16 mouse cellular contexts compared by ENCODE assay signal in the genomic region with DNA sequence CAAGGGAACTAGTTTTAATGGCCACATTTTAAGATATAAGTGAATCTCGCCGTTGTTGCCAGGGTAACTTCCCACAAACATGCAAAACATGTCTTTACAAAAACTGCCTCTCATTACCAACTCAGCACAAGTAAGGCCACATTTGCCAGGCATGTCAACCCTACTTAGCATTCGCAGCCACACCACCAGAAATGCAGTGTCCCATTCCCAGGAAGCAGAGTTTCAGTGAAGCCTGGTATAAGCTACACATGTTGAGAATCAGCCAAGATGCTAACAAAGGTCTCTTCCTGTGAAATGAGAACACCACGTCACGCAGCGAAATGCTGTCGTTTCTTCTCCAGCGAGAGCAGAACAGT. TPM values are rescaled to one million over a fixed set of nuclear protein-coding genes. Genes with fewer than 3 reads are reported as not detected.
DNase-seq lines count a peak whose midpoint lies in the region; ATAC-seq and TF ChIP-seq lines count a peak whose summit lies in the region.
"Had no signal": no experiment of that assay in that cellular context is flagged by ENCODE, and none has a peak within 500 bp of the region (broad histone marks: within the 10 kb centered on the region; RNA-seq: fewer than 3 reads in every experiment).

No protein-coding gene starts in this region.

- peak; percentile 70 for ATAC-seq in midbrain, embryonic 13.5 days
- no peak for ATAC-seq in midbrain, embryonic 11.5 days (ENCODE audit: low FRiP score)
- peak; percentile 83 for ATAC-seq in forebrain, embryonic 16.5 days
- 0 out of 2 replicates have a peak, but pooled peaks have one; percentile 62 for ATAC-seq in hindbrain, postnatal 0 days
- ATAC-seq in cerebellum, adult (ENCODE audit: insufficient number of reproducible peaks, low FRiP score, low TSS enrichment) = no peak

- 70% methylated on average over 8 of the region's 8 CpGs for WGBS in midbrain, embryonic 13.5 days
- WGBS in midbrain, embryonic 11.5 days = 94% methylated on average over 8 of the region's 8 CpGs
- 15% methylated on average over 8 of the region's 8 CpGs for WGBS in forebrain, embryonic 16.5 days
- WGBS in hindbrain, postnatal 0 days = 30% methylated on average over 8 of the region's 8 CpGs

- no peak overlapping the region for H3K9ac ChIP-seq in midbrain, embryonic 13.5 days (replicated peaks)
- H3K9ac ChIP-seq in midbrain, embryonic 11.5 days (ENCODE audit: low read length) = no peak overlapping the region
- H3K9ac ChIP-seq in forebrain, embryonic 16.5 days (replicated peaks; ENCODE audit: low read depth, low read length) = no peak overlapping the region
- H3K9ac ChIP-seq in hindbrain, postnatal 0 days (replicated peaks; ENCODE audit: low read length) = 0 out of 2 replicates have a peak overlapping the region, but pooled peaks have one; percentile 3
- H3K9ac ChIP-seq: limb, embryonic 15.5 days had no signal

- TF ChIP-seq CTCF in hindbrain, postnatal 0 days (IDR thresholded peaks at IDR 0.05; ENCODE audit: low read depth) = no peak

- DNase-seq in midbrain, embryonic 11.5 days (ENCODE audit: low spot score, missing footprints) = no peak
- peak; percentile 65 for DNase-seq in hindbrain, postnatal 0 days (ENCODE audit: low spot score)
- no peak for DNase-seq in cerebellum, postnatal 36 days
- DNase-seq in left cerebral cortex, adult 18-20 months (ENCODE audit: low spot score in 2 of 2) = no peak
- DNase-seq: adrenal gland, postnatal 10 days; cerebellum, adult 9-10 months; kidney, adult 18-20 months; kidney, postnatal 36 days; lung, postnatal 14 days; right cerebral cortex, postnatal 14 days had no signal

- no peaks in the 10 kb centered on the region for H3K9me3 ChIP-seq in midbrain, embryonic 13.5 days
- no peaks in the 10 kb centered on the region for H3K9me3 ChIP-seq in midbrain, embryonic 11.5 days (ENCODE audit: control insufficient read depth, low read length)
- no peaks in the 10 kb centered on the region for H3K9me3 ChIP-seq in forebrain, embryonic 16.5 days (ENCODE audit: control insufficient read depth, low read length)
- H3K9me3 ChIP-seq in hindbrain, postnatal 0 days (ENCODE audit: low read length) = no peaks in the 10 kb centered on the region
- H3K9me3 ChIP-seq: heart, embryonic 13.5 days; limb, embryonic 15.5 days had no signal

- peaks cover 22% of the 10 kb centered on the region for H3K36me3 ChIP-seq in midbrain, embryonic 13.5 days
- peaks cover 10% of the 10 kb centered on the region for H3K36me3 ChIP-seq in midbrain, embryonic 11.5 days (ENCODE audit: control insufficient read depth, insufficient read depth, low read length)
- no peaks in the 10 kb centered on the region for H3K36me3 ChIP-seq in forebrain, embryonic 16.5 days (ENCODE audit: control insufficient read depth, insufficient read depth)
- peaks cover 3% of the 10 kb centered on the region; the same call in 1 of the 2 replicates for H3K36me3 ChIP-seq in hindbrain, postnatal 0 days (ENCODE audit: insufficient read depth, low read length)

- peaks cover 37% of the 10 kb centered on the region for H3K4me1 ChIP-seq in midbrain, embryonic 13.5 days (replicated peaks)
- peaks cover 2% of the 10 kb centered on the region; the same call in 1 of the 2 replicates for H3K4me1 ChIP-seq in midbrain, embryonic 11.5 days (ENCODE audit: control insufficient read depth, insufficient read depth, low read length)
- peaks cover 30% of the 10 kb centered on the region for H3K4me1 ChIP-seq in forebrain, embryonic 16.5 days (replicated peaks; ENCODE audit: control insufficient read depth, insufficient read depth, low read length)
- H3K4me1 ChIP-seq in hindbrain, postnatal 0 days (ENCODE audit: insufficient read depth, low read length) = no peaks in the 10 kb centered on the region

- H3K27me3 ChIP-seq in midbrain, embryonic 13.5 days = no peaks in the 10 kb centered on the region
- no peaks in the 10 kb centered on the region for H3K27me3 ChIP-seq in midbrain, embryonic 11.5 days (ENCODE audit: control insufficient read depth, insufficient read depth, low read length)
- H3K27me3 ChIP-seq in forebrain, embryonic 16.5 days (replicated peaks; ENCODE audit: control insufficient read depth, insufficient read depth, low read length) = no peaks in the 10 kb centered on the region
- no peaks in the 10 kb centered on the region for H3K27me3 ChIP-seq in hindbrain, postnatal 0 days (ENCODE audit: insufficient read depth, low read length)
- H3K27me3 ChIP-seq: heart, embryonic 13.5 days; limb, embryonic 15.5 days had no signal

- H3K27ac ChIP-seq in midbrain, embryonic 13.5 days = peak overlapping the region; percentile 64; the same call in 1 of the 2 replicates
- no peak overlapping the region for H3K27ac ChIP-seq in midbrain, embryonic 11.5 days (ENCODE audit: low read depth, low read length)
- no peak overlapping the region for H3K27ac ChIP-seq in forebrain, embryonic 16.5 days (ENCODE audit: low read length)
- peak overlapping the region; percentile 58 for H3K27ac ChIP-seq in hindbrain, postnatal 0 days
- H3K27ac ChIP-seq: limb, embryonic 15.5 days had no signal

- no peak overlapping the region for H3K4me3 ChIP-seq in midbrain, embryonic 13.5 days (replicated peaks)
- H3K4me3 ChIP-seq in midbrain, embryonic 11.5 days (ENCODE audit: low read depth, low read length) = no peak overlapping the region
- no peak overlapping the region for H3K4me3 ChIP-seq in forebrain, embryonic 16.5 days (replicated peaks; ENCODE audit: low read length)
- H3K4me3 ChIP-seq in hindbrain, postnatal 0 days (ENCODE audit: low read length) = no peak overlapping the region
- H3K4me3 ChIP-seq: heart, embryonic 13.5 days; limb, embryonic 15.5 days had no signal

- no peak overlapping the region for H3K4me2 ChIP-seq in midbrain, embryonic 13.5 days (replicated peaks)
- no peak overlapping the region for H3K4me2 ChIP-seq in midbrain, embryonic 11.5 days
- H3K4me2 ChIP-seq in forebrain, embryonic 16.5 days (ENCODE audit: low read length) = no peak overlapping the region
- H3K4me2 ChIP-seq in hindbrain, postnatal 0 days (ENCODE audit: low read depth, low read length) = no peak overlapping the region
- H3K4me2 ChIP-seq: heart, embryonic 13.5 days; limb, embryonic 15.5 days had no signal

RNA-seq across cellular contexts. Expression of a gene that starts 26.7 kb away (rescaled TPM):
- polyA plus RNA-seq in midbrain, embryonic 13.5 days (2015; fragmentation: Nextera tagmentation; extraction: Ambion mirVana) = 0.16 and 0.28 TPM in 2 replicates
- 0.62 and 0.63 TPM in 2 replicates for polyA plus RNA-seq in midbrain, embryonic 11.5 days (2014; fragmentation: Nextera tagmentation; extraction: Ambion mirVana)
- polyA plus RNA-seq in forebrain, embryonic 16.5 days (2015; fragmentation: Nextera tagmentation; extraction: Ambion mirVana) = 0.51 and 0.60 TPM in 2 replicates
- 5.7 and 10.3 TPM in 2 replicates for total RNA-seq in hindbrain, postnatal 0 days (2014; rRNA removed)
- 0.81 and 1.0 TPM in 2 replicates for polyA plus RNA-seq in hindbrain, postnatal 0 days (2015; fragmentation: Nextera tagmentation; extraction: Ambion mirVana)
- 10 to 100 TPM; 12.2 to 12.7 TPM for total RNA-seq in left cerebral cortex, adult 18-20 months (2021)
- total RNA-seq: hematopoietic stem cell, adult 5-6 weeks had no signal

RNA-seq across cellular contexts. Expression of a gene that starts 38.7 kb away (rescaled TPM):
- 15.5 and 22.9 TPM in 2 replicates for polyA plus RNA-seq in midbrain, embryonic 13.5 days (2015; fragmentation: Nextera tagmentation; extraction: Ambion mirVana)
- polyA plus RNA-seq in midbrain, embryonic 11.5 days (2014; fragmentation: Nextera tagmentation; extraction: Ambion mirVana) = 47.9 and 57.2 TPM in 2 replicates
- 26.2 and 36.1 TPM in 2 replicates for polyA plus RNA-seq in forebrain, embryonic 16.5 days (2015; fragmentation: Nextera tagmentation; extraction: Ambion mirVana)
- 88.7 and 89.7 TPM in 2 replicates for total RNA-seq in hindbrain, postnatal 0 days (2014; rRNA removed)
- 62.6 and 67.4 TPM in 2 replicates for polyA plus RNA-seq in hindbrain, postnatal 0 days (2015; fragmentation: Nextera tagmentation; extraction: Ambion mirVana)
- total RNA-seq in left cerebral cortex, adult 18-20 months (2021) = 10 to 100 TPM; 35.8 to 37.4 TPM

Comparison
In these comparisons a context has a peak if more than half of its experiments do, and no peak if none do; other contexts are left out.
1. ATAC-seq: peak in midbrain, embryonic 13.5 days (single experiment), forebrain, embryonic 16.5 days (single experiment) and hindbrain, postnatal 0 days (single experiment); none in midbrain, embryonic 11.5 days (single experiment) and cerebellum, adult (single experiment).
2. H3K27ac ChIP-seq: peak in midbrain, embryonic 13.5 days (single experiment) and hindbrain, postnatal 0 days (single experiment); none in midbrain, embryonic 11.5 days (single experiment) and forebrain, embryonic 16.5 days (single experiment).